Mouse (Mus musculus) neutrophil, adult 5-6 weeks (primary cell): ENCODE results near the gene Grb2. TPM values are rescaled to one million over a fixed set of nuclear protein-coding genes. Genes with fewer than 3 reads are reported as not detected.

ENCODE experiments used
- total RNA-seq: library from RNA; stranded (forward); fragments of 200-1000 nt; gene quantifications from 2 replicates; pipeline ENCODE4 v1.2.3, GENCODE M21; 2017

The Grb2 gene
- total RNA-seq, 1 experiment from 2014 or later = 71.5 TPM

Other genes with a start within 250 kb of the Grb2 start
- gene Slc16a5, start 246.1 kb downstream of the Grb2 start, total RNA-seq = 0.35 and 1.6 TPM in 2 replicates
- 46.5 and 52.8 TPM in 2 replicates for gene Armc7, start 232.9 kb downstream of the Grb2 start, total RNA-seq
- 98.5 and 107 TPM in 2 replicates for gene Nt5c, start 216.7 kb downstream of the Grb2 start, total RNA-seq
- gene Jpt1, start 194.2 kb downstream of the Grb2 start, total RNA-seq = 123 and 147 TPM in 2 replicates
- 210 and 228 TPM in 2 replicates for gene Sumo2, start 172.3 kb downstream of the Grb2 start, total RNA-seq
- gene Nup85, start 144.2 kb downstream of the Grb2 start, total RNA-seq = 59.5 and 71.0 TPM in 2 replicates
- 23.5 and 27.0 TPM in 2 replicates for gene Mrps7, start 104.7 kb downstream of the Grb2 start, total RNA-seq
- gene Gga3, start 104.5 kb downstream of the Grb2 start, total RNA-seq = 63.1 and 82.1 TPM in 2 replicates
- 167 and 177 TPM in 2 replicates for gene Mif4gd, start 95.6 kb downstream of the Grb2 start, total RNA-seq
- gene Slc25a19, start 80.3 kb downstream of the Grb2 start, total RNA-seq = 51.0 and 53.3 TPM in 2 replicates
- gene Tmem94, start 56.8 kb upstream of the Grb2 start, total RNA-seq = 17.1 and 19.8 TPM in 2 replicates
- gene Caskin2, start 105.0 kb upstream of the Grb2 start, total RNA-seq = 2.3 and 4.5 TPM in 2 replicates
- 8.8 and 15.2 TPM in 2 replicates for gene Tsen54, start 106.1 kb upstream of the Grb2 start, total RNA-seq
- 12.8 and 14.1 TPM in 2 replicates for gene Llgl2, start 115.5 kb upstream of the Grb2 start, total RNA-seq
- under 0.01 TPM in 1 of 2 replicates, not detected in the other for gene Myo15b, start 149.8 kb upstream of the Grb2 start, total RNA-seq
- gene Smim5, start 191.4 kb upstream of the Grb2 start, total RNA-seq = 1.2 and 2.6 TPM in 2 replicates
- gene Smim6, start 203.4 kb upstream of the Grb2 start, total RNA-seq = not detected in 2 replicates
- 125 and 148 TPM in 2 replicates for gene Sap30bp, start 224.7 kb upstream of the Grb2 start, total RNA-seq
- 44.4 and 54.2 TPM in 2 replicates for gene Recql5, start 224.9 kb upstream of the Grb2 start, total RNA-seq